Mouse (Mus musculus) heart, embryonic 14.5 days (tissue): Measurements from ENCODE around the gene Zfp513. TPM values are rescaled to one million over a fixed set of nuclear protein-coding genes. Genes with fewer than 3 reads are reported as not detected.

ENCODE experiments used
- ATAC-seq: fragments of 200-750 bp; cut with Nextera tagmentation; 2 replicates; pipeline ENCODE4 v1.8.0; 2017; ENCODE audit warnings: low read depth, moderate TSS enrichment; ENCODE audit not compliant: insufficient number of reproducible peaks, insufficient read depth, low FRiP score
- H3K27ac ChIP-seq, 2 experiments: fragments of 200-500 bp in 1 of 2; fragments of 300-500 bp in 1 of 2; sonication (generic) in 1 of 2; replicated peaks in 1 of 2; 2 replicates each; pipeline ENCODE4 v1.5.1; 2012 to 2014; ENCODE audit warnings: low read depth in 2 of 2, low read length in 2 of 2, control low read depth in 1 of 2, mild to moderate bottlenecking in 1 of 2, mixed read lengths in 1 of 2; ENCODE audit not compliant: control insufficient read depth in 1 of 2, insufficient read depth in 1 of 2
- H3K27me3 ChIP-seq: fragments of 300-500 bp; sonication (generic); 2 replicates; pipeline ENCODE4 v1.6.1; 2014; ENCODE audit warnings: mild to moderate bottlenecking, low read length, control low read depth; ENCODE audit not compliant: control insufficient read depth, insufficient read depth
- H3K36me3 ChIP-seq: fragments of 300-500 bp; sonication (generic); 2 replicates; pipeline ENCODE4 v1.6.1; 2014; ENCODE audit warnings: mild to moderate bottlenecking, control low read depth, low read length, mixed read lengths; ENCODE audit not compliant: control insufficient read depth, insufficient read depth
- H3K4me1 ChIP-seq, 2 experiments: fragments of 200-500 bp in 1 of 2; fragments of 300-500 bp in 1 of 2; sonication (generic) in 1 of 2; 2 replicates each; pipeline ENCODE4 v1.6.1; 2012 to 2014; ENCODE audit warnings: low read length in 2 of 2, control low read depth in 1 of 2, mixed read lengths in 1 of 2; ENCODE audit not compliant: control insufficient read depth in 2 of 2, insufficient read depth in 2 of 2
- H3K4me2 ChIP-seq: fragments of 300-500 bp; sonication (generic); 2 replicates; pipeline ENCODE4 v1.6.1; 2014; ENCODE audit warnings: mild to moderate bottlenecking, low read length
- H3K4me3 ChIP-seq, 2 experiments: fragments of 200-500 bp in 1 of 2; fragments of 300-500 bp in 1 of 2; sonication (generic) in 1 of 2; 2 replicates each; pipeline ENCODE4 v1.5.1; 2012 to 2014; ENCODE audit warnings: low read length in 2 of 2, mild to moderate bottlenecking in 2 of 2, control low read depth in 1 of 2, low read depth in 1 of 2, moderate library complexity in 1 of 2; ENCODE audit not compliant: control insufficient read depth in 1 of 2, insufficient read depth in 1 of 2
- H3K9ac ChIP-seq: fragments of 300-500 bp; sonication (generic); 2 replicates; pipeline ENCODE4 v1.6.1; 2014; ENCODE audit warnings: mild to moderate bottlenecking, low read length
- H3K9me3 ChIP-seq: fragments of 300-500 bp; sonication (generic); 2 replicates; pipeline ENCODE4 v1.6.1; 2016; ENCODE audit warnings: low read length, control low read depth; ENCODE audit not compliant: control insufficient read depth
- WGBS: fragments of 180-500 bp; shearing (Covaris S2); extraction: QIAGEN DNeasy Blood & Tissue Kit; methylation state at CpG from one replicate; pipeline ENCODE4 v1.1.7; 2014; 5-methylcytosine and 5-hydroxymethylcytosine counted together
- polyA plus RNA-seq: library from polyadenylated mRNA; unstranded; fragments of >200 nt; fragmentation: Nextera tagmentation; extraction: Ambion mirVana; gene quantifications from 2 replicates; pipeline ENCODE4 v1.2.1, GENCODE M21; 2014

The Zfp513 gene
- polyA plus RNA-seq, 1 experiment from 2014 or later, result 4.3 TPM

DNA sequence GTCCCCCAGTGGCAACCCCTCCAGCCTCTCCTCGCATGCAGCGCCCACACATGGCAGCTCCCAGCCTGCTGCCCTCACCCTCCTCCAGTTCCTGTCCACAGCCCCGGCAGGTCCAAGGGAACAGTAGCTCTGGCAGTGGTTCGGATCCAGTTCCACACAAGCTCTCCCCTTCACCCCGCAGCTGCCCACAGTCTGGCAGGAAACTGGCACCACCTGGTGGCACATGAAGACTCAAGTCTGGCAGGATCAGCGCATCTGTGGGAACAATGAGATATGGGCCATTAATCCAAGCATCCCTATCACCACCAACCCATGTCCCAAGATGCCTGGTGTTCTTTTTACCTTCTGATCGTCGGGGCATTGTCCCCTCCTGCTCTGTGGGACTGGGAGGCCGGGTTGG lies 2.2 kb downstream of the Zfp513 start:
- H3K9me3 ChIP-seq, result peaks cover 6% of the 10 kb centered on the region
- WGBS, result 90% methylated on average over 9 of the region's 9 CpGs
- peaks cover 84% of the 10 kb centered on the region for H3K36me3 ChIP-seq
- no peak overlapping the region for H3K9ac ChIP-seq
- H3K4me1 ChIP-seq, result peaks cover 5 to 15% of the 10 kb centered on the region in 2 experiments; a peak in 2 of 4 replicates
- H3K27ac ChIP-seq, result no peak overlapping the region
- no peaks in the 10 kb centered on the region for H3K27me3 ChIP-seq
- ATAC-seq, result no peak
- no peak overlapping the region for H3K4me2 ChIP-seq
- no peak overlapping the region for H3K4me3 ChIP-seq

DNA sequence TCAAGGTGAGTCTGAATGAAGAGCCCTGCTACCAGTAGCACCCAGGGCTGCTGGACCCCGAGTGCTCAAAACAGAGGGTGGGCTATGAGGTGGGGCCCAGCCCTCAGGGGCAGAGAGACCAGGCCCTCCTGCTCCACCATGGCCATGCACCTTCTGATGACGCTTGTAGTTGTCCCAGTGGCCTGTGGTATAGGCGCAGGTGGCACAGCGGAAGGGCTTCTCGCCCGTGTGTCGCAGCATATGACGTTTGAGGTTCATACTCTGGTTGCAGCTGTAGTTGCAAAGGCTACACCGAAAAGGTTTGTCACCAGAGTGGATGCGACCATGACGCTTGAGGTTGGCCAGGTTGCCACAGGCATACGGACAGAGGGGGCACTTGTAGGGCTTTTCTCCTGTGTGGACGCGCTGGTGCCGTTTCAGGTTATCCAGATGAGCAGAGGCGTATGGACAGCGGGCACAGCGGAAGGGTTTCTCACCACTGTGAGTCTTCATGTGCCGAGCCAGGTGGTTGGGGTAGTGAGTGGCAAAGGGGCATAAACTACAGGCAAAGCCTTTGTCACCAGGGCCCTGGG lies 2.7 kb downstream of the Zfp513 start:
- H3K4me1 ChIP-seq, result peaks cover 5 to 16% of the 10 kb centered on the region in 2 experiments; a peak in 3 of 4 replicates
- no peaks in the 10 kb centered on the region for H3K27me3 ChIP-seq
- no peak overlapping the region for H3K4me2 ChIP-seq
- no peak for ATAC-seq
- peaks cover 84% of the 10 kb centered on the region for H3K36me3 ChIP-seq
- no peak overlapping the region for H3K4me3 ChIP-seq
- no peak overlapping the region for H3K27ac ChIP-seq
- H3K9ac ChIP-seq, result no peak overlapping the region
- peaks cover 6% of the 10 kb centered on the region for H3K9me3 ChIP-seq
- WGBS, result 89% methylated on average over 19 of the region's 19 CpGs

DNA sequence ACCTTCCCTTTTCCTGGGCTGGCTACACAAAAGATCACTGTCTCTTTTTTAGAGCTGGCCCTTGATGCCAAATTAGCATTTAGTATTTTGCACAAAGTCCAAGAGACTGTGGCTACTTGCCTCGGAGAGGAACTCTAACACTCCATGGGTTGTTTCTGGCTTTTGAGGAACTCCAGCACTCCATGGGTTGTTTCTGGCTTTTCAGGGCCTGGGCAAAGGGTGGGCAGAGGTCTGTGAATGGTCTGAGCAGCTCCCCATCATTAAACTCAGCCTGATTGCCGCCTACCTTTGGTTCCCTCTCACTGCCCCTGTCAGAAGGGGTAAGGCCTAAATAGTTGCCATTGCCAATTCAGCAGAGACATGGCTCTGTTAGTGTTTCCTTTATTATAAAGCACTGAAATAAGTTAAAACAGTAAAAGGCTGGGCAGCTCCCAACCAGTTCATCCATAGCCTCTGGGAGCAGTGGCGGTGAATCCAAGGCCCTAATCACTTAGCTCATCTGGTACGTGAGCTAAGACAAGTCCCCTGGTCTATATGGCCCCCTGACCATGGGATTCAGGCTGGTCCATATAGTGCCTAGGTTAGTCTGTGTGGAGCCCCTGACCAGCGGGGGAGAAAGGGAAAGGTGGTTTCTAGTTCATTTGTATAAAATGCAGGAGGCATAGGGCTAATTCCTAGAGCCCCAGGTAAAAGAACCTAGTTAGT lies 3.3 kb downstream of the Zfp513 start:
- no peaks in the 10 kb centered on the region for H3K27me3 ChIP-seq
- 0 out of 2 replicates have a peak overlapping the region, but pooled peaks have one; percentile 3 for H3K9ac ChIP-seq
- ATAC-seq, result no peak
- peaks cover 6% of the 10 kb centered on the region for H3K9me3 ChIP-seq
- peaks cover 82% of the 10 kb centered on the region for H3K36me3 ChIP-seq
- H3K4me3 ChIP-seq, result no peak overlapping the region
- no peak overlapping the region for H3K27ac ChIP-seq
- H3K4me2 ChIP-seq, result no peak overlapping the region
- H3K4me1 ChIP-seq, result peaks cover 5 to 22% of the 10 kb centered on the region in 2 experiments; a peak in 3 of 4 replicates
- WGBS, result 79% methylated on average over 5 of the region's 5 CpGs

DNA sequence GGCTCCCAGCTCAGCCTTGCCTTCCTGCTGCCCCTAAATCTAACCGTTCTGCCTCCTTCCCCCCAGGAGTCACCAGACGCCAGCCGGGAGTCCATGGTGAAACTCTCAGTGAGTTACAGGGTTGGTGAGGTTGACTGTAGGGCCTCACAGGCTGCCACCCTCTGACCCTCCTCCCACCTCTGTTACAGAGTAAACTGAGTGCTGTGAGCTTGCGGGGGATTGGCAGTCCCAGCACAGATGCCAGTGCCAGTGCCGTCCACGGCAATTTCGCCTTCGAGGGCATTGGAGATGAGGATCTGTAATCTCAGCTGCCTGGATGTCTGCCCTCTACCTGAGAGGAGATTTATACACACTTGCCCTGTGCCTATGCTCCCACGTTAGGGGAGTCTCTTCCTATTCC lies 3.9 kb downstream of the Zfp513 start:
- Histone ChIP-seq H3K4me3 (no peak overlapping the region), H3K9me3 (peaks cover 6% of the 10 kb centered on the region), H3K27me3 (no peaks in the 10 kb centered on the region), H3K4me1 (peaks cover 5 to 23% of the 10 kb centered on the region in 2 experiments; a peak in 3 of 4 replicates), H3K36me3 (peaks cover 76% of the 10 kb centered on the region), H3K4me2 (no peak overlapping the region), H3K27ac (no peak overlapping the region), H3K9ac (no peak overlapping the region)
- 77% methylated on average over 9 of the region's 9 CpGs for WGBS
- no peak for ATAC-seq

DNA sequence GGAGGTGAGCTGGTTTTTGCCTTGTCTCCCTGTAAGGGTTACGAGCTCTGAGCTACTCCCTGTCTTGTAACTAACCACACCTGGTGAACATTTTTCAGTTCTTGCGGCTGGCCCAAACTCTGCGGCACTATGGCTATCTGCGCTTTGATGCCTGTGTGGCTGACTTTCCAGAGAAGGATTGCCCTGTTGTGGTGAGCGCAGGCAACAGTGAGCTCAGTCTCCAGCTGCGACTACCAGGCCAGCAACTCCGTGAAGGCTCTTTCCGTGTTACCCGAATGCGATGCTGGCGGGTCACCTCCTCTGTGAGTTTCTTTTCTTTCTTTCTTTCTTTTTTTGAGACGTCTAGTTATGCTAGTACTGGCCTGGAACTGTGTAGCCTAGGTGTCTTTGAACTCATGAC lies 5.0 kb downstream of the Zfp513 start:
- WGBS, result 89% methylated on average over 12 of the region's 12 CpGs
- H3K27ac ChIP-seq, result no peak overlapping the region
- peaks cover under 1 to 20% of the 10 kb centered on the region in 2 experiments; a peak in 3 of 4 replicates for H3K4me1 ChIP-seq
- no peak for ATAC-seq
- no peak overlapping the region for H3K9ac ChIP-seq
- no peaks in the 10 kb centered on the region for H3K27me3 ChIP-seq
- peaks cover 6% of the 10 kb centered on the region for H3K9me3 ChIP-seq
- H3K4me3 ChIP-seq, result no peak overlapping the region
- H3K4me2 ChIP-seq, result no peak overlapping the region
- H3K36me3 ChIP-seq, result peaks cover 70% of the 10 kb centered on the region

DNA sequence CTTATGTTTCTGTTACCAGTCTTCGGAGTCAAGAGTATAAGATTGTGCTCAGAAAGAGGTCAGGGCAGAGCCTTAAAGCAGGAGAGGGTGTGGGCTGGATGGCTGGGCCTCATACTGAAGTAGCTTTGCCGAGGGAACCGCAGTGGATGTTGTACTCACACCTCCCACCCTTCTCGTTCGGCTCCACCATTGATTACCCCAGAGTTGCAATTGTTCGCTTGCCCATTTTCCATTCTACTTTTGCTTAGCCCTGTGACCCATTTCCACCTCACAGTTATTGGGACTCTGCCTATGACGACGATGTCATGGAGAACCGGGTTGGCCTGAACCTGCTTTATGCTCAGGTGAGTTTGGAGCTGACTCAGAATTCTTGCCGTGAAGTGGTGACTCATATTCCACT lies 5.9 kb downstream of the Zfp513 start:
- no peak overlapping the region for H3K9ac ChIP-seq
- H3K4me2 ChIP-seq, result no peak overlapping the region
- H3K4me1 ChIP-seq, result peaks cover 4 to 28% of the 10 kb centered on the region in 2 experiments; a peak in 3 of 4 replicates
- no peaks in the 10 kb centered on the region for H3K27me3 ChIP-seq
- no peak overlapping the region for H3K27ac ChIP-seq
- peaks cover 74% of the 10 kb centered on the region for H3K36me3 ChIP-seq
- no peak overlapping the region for H3K4me3 ChIP-seq
- 93% methylated on average over 10 of the region's 10 CpGs for WGBS
- H3K9me3 ChIP-seq, result peaks cover 6% of the 10 kb centered on the region
- no peak for ATAC-seq

DNA sequence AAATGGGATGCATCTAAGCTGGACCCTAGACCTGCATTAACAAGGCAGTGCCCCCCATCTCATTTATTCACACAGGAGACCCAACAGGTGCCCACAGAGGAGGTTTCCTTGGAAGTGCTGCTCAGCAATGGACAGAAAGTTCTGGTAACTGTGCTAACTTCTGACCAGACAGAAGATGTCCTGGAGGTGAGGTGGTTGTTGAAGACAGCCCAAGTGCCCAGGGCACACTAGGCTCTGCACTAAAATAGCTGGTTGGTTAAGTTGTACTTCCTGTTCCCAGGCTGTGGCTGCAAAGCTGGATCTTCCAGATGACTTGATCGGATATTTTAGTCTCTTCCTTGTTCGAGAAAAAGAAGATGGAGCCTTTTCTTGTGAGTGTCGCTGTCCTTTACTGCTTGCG lies 6.4 kb downstream of the Zfp513 start:
- peaks cover 6% of the 10 kb centered on the region for H3K9me3 ChIP-seq
- no peak overlapping the region for H3K4me2 ChIP-seq
- H3K27ac ChIP-seq, result no peak overlapping the region
- no peak overlapping the region for H3K4me3 ChIP-seq
- H3K9ac ChIP-seq, result no peak overlapping the region
- no peak for ATAC-seq
- H3K27me3 ChIP-seq, result no peaks in the 10 kb centered on the region
- peaks cover 77% of the 10 kb centered on the region for H3K36me3 ChIP-seq
- 92% methylated on average over 4 of the region's 4 CpGs for WGBS
- H3K4me1 ChIP-seq, result peaks cover 4 to 22% of the 10 kb centered on the region in 2 experiments; a peak in 3 of 4 replicates
